Comparison of ENCODE assay signal across 17 mouse cellular contexts in the genomic region with DNA sequence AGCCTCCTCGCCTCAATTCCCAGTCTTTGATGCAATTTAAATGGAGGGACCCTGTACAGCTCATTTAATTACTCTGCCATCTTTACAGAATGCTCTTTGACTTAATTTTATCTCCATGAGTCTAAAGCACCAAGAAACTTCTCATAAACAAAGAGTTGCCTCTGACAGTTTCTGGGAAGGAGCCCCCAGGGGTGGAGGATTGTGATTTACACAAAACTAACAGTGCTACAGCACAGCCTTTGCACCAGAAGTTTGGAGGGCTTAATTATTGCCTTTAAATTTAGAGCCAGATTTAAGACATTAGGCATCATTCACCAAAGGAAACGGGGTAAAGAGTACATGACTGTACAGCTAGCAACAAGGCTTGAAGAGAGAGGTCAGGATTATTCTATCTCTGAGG.
"Had no signal": no experiment of that assay in that cellular context is flagged by ENCODE, and none has a peak within 500 bp of the region (broad histone marks: within the 10 kb centered on the region; RNA-seq: fewer than 3 reads in every experiment).

No protein-coding gene starts in this region.

- DNase-seq: lung, adult 2 months; lung, postnatal 14 days; lung, postnatal 36 days; right cerebral cortex, postnatal 14 days; thymus, adult 2 months; thymus, postnatal 25 days; thymus, postnatal 4 days had no signal

- H3K36me3 ChIP-seq: lung, embryonic 15.5 days; midbrain, embryonic 13.5 days; midbrain, embryonic 15.5 days; neural tube, embryonic 12.5 days; stomach, embryonic 15.5 days had no signal

- H3K4me2 ChIP-seq: lung, embryonic 15.5 days; midbrain, embryonic 11.5 days; midbrain, embryonic 13.5 days; midbrain, embryonic 15.5 days; neural tube, embryonic 12.5 days; stomach, embryonic 15.5 days had no signal

- H3K4me1 ChIP-seq: lung, embryonic 15.5 days; megakaryocyte, embryonic 14.5 days; midbrain, embryonic 13.5 days; midbrain, embryonic 15.5 days; neural tube, embryonic 12.5 days; stomach, embryonic 15.5 days had no signal

- H3K9me3 ChIP-seq: lung, embryonic 15.5 days; megakaryocyte, embryonic 14.5 days; midbrain, embryonic 13.5 days; midbrain, embryonic 15.5 days; neural tube, embryonic 12.5 days; stomach, embryonic 15.5 days had no signal

- H3K9ac ChIP-seq: lung, embryonic 15.5 days; midbrain, embryonic 13.5 days; midbrain, embryonic 15.5 days; neural tube, embryonic 12.5 days; stomach, embryonic 15.5 days had no signal

- H3K27me3 ChIP-seq: lung, embryonic 15.5 days; megakaryocyte, embryonic 14.5 days; midbrain, embryonic 13.5 days; midbrain, embryonic 15.5 days; neural tube, embryonic 12.5 days; stomach, embryonic 15.5 days had no signal

- ATAC-seq: lung, postnatal 0 days; midbrain, embryonic 13.5 days; midbrain, embryonic 15.5 days had no signal

- H3K27ac ChIP-seq: lung, embryonic 15.5 days; macrophage; midbrain, embryonic 13.5 days; midbrain, embryonic 15.5 days; neural tube, embryonic 12.5 days; stomach, embryonic 15.5 days; stomach, postnatal 0 days had no signal

- H3K4me3 ChIP-seq: lung, embryonic 15.5 days; megakaryocyte, embryonic 14.5 days; midbrain, embryonic 13.5 days; midbrain, embryonic 15.5 days; neural tube, embryonic 12.5 days; stomach, embryonic 15.5 days had no signal
